Mouse (Mus musculus): ENCODE data around the gene Adam19.
"Not testable (repeated sequence)": the region's sequence is repeated elsewhere in the genome, so short reads cannot be mapped to it uniquely, and the experiment has no call there.

Adam19 gene

DNA sequence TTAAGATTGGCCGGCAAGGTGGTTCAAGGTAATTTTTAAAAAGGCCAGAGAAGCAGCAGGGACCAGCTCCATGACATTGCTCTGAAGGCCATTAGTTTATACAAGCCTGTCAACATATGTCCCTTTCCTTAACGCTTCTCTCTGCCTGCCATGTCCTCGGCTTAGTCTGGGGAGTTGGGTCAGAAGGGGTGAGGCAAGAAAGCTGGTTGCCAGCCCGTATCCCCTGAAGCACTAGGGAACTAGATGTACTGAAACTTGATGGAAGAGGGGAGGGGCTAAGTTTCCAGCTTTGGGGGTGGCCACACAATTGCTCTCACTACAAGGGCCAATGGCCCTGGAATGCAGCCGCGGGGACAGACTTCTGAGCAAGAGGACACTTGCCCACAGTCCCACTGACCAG, 87.5 kb downstream of the Adam19 start:
- no peak for DNase-seq

DNA sequence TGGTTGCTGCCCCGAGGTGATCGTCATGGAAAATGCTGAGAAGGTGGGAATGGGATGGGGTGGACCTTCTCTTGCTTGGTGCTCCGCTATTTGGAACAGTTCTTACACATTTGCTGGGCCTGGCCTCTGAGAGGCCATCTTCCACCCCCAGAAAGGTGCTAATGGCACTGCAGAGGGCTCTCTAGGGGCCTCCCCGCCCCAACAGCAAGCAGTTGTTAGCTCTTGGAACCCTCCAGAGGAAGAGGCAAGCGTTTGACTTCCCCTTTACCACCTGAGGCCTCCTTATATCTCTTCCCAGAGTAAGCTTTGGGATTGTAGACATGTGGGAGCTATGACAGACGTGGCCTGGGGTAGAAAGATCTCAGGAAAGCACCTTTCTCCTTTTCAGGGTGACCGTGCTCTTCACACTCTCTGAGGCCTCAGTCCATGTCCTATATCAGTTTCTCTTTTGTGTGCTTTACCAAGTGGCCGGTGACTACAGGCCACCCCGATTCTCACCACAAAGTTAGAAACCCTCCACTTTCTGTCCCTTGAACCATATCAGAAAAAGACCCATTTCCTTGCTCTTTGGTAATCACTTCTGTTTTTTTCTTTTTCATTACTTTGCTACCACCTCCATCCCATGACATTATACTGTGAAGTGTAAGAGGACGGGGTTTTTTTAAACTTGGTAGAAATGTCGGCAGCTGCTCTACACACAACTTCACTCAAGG, 89.5 kb downstream of the Adam19 start:
- no peak for DNase-seq

DNA sequence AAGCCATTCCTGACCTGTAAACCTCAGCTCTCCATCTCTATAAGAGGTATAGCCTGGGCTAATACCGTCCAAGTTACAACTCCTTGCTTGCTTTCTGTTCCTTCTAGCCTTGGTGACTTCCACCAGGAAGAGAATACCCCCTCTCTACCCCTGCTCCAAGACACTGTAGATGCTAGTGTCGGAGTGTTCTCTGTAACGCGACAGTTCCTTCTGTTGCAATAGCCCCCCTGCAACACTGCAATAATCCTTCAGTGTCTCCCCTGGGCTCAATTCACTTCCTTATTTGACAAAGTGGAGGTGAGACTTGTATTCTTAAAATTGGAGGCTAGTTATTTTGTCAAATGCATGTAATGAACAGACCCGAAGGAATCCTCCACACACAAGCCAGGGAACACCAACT, 90.8 kb downstream of the Adam19 start:
- DNase-seq: no peak

DNA sequence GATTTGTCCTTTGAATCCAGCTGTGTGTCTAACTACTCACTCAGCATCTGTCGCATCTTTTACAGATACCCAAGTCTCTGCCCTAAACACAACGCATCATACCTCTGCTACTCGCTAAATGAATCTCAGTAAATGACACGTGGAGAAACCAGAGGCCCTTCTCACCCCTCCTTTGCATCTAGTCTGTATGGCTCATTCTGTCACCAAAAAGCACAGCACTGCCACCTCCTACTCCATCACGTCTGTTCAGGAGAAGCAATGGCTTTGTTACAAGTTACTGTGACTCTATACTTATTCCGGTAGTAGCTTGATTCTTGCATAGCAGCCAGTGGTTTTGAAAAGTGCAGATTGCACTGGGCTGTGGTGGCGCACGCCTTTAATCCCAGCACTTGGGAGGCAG, 101.2 kb downstream of the Adam19 start:
- no peak for DNase-seq

DNA sequence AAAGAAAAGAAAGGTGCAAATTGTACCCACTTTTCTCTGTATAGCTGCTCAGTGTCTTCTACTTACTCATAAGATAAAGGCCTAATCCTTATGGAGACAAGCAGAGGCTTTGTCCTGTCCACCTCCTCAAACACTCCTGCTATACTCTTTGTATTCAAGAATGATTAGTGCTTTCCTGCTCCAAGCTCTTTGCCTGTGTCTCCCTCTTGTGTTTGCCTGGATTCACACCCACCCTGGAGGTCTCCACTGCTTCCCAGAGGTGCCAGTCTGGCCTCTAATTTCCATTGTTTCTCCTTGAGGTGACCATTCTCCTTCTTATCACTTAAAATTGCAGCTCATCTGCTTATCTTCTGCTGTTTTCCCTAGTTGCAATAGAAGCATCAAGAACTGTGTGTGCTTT, 101.7 kb downstream of the Adam19 start:
- DNase-seq: no peak

DNA sequence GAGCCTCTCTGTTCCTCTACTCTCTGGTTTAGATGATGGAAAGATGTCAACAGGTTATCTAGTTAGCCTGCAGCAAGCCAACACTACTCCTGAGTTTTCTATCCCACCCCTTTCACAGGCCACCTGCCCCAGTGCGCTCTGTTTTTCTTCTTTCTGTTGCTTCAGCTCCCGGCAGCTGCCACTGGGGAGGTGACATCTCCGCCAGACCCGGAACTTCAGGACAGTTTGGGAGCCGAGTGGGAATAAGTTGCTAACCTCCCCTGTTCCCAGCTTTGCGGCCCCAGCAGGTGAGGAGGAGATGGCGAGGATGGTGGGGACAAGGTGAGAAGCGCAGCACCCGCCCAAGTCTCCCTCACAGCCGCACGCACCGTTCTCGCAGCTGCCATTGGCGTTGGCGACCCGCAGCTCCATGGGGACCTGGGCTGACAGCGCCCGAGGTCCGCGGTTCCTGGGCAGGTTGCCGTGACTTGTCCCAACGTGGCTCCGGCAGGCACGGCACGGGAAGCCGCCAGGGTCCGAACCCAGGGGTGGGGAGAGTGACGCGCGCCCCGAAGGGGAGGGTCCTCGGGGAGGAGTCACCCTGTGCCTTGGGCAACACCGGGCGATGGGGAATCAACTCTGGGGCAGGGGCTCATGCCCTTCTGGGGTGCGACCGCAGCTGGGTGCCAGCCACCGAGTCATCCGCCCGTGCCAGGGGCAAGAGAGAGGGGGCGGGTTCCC, 110.2 kb downstream of the Adam19 start, which contains the start of gene Nipal4:
Gene Nipal4 (minus strand): TSS at position 643 of the 720 bp plus-strand sequence.
- DNase-seq: peak; percentile 6

DNA sequence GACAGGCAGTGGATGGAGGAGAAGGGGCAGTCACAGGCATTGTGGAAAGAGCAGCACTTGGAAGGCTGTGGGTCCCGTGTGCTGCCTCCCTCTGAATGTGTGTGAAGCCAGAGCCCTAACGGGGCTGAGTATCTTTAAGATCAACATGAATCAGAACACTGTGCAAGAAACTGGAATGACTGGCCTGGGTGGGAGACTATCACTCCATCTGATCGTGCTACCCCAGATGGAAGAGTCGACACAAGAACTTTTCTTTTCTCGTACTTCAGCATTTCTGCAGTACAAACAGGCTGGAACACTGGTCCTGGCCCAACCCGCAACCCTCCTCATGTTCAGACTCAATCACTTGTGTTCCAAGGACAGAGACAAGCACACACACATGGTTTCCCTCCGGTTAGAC, 112.7 kb downstream of the Adam19 start:
- no peak for DNase-seq

DNA sequence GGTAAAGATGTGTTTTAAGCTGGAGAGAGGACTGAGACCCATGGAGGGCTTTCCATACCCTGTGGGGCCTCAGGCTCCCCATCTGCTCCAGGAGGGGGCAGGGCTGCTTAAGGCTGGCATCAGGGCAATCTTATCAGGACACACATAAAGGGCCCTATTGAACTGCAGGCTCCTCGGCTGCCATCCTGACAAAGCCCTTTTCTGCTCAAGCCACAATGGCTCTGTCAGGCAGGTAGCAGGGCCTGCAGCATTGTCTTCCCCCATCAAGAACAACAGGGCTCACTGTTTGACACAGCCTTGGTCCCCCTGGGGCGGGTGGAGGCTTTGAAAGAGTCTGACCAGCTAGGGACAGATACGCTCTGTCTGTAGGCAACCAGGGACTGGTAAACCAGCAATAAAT, 114.1 kb downstream of the Adam19 start:
- DNase-seq: no peak

DNA sequence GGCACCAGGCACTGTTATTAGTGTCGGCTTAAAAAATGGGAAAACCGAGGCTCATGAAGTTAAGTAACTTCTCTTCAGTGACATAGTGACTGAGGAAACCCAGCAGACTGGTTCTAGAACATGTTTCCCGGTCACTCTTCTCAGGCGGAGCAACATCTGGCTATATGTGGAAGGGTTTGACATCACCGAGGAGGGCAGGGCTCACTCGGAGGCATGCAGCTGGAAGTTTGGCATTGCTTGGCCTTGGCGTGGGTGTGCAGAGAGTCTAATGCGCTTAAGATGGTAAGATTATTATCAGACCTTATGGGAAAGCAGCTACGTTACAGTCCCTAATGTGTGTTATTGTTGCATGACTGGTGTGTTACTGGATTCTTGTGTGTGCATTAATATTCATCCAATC, 116.3 kb downstream of the Adam19 start:
- no peak for DNase-seq

DNA sequence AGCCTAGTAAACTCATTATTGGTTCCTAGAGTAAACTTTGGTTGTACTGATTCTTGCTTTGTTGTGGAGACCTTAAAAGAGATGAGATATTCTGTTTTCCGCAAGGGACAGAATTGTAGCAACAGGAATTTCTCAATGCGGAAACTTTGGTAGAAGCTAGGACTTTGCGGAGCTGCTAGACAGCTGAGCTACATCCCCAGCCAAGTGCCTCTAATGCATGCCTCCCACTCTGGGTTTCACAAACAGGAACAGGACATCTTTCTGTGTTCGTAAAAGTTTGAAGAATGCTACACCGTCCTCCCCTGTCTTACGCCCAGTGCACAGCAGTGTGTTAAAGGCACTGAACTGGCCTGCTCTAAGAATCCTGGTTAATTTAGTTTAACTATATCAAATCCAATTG, 120.4 kb downstream of the Adam19 start:
- DNase-seq: no peak

DNA sequence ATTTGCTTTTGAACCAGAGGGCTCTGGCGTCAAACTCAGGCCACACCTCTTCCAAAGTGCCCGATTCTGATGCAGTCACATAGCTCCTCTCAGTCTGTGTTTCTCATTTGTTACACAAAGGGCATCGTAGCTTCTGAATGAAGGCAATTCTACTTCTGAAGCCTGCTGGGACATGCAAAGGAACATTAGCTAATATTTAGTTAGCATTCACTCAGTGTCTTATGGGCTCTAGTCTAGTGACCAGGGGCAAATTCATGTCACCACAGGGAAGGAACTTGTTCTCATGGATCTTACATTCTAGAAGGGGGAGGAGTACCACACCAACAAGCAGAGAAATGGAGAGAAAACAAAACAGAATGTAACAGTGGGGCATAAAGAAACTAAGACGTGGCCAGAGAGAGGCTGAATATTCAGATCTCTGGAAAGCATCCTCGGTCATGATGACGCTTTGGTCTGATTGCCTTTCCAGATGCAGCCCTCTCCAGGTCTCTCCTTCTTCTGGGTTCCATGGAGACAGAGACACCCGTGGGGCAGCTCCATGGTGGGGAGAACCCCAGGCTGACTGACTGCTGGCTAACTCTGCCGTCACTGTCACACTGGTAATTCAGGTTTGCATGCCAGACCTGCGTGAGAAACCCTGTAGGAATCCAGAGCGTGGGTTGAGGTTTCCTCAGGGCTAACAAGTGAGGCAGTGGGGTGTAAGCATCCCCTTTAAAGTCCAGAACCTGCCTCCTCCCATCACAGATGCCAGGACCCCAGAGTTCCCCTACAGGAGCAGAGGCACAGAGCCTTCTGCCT, 121.7 kb downstream of the Adam19 start:
- DNase-seq: no peak

DNA sequence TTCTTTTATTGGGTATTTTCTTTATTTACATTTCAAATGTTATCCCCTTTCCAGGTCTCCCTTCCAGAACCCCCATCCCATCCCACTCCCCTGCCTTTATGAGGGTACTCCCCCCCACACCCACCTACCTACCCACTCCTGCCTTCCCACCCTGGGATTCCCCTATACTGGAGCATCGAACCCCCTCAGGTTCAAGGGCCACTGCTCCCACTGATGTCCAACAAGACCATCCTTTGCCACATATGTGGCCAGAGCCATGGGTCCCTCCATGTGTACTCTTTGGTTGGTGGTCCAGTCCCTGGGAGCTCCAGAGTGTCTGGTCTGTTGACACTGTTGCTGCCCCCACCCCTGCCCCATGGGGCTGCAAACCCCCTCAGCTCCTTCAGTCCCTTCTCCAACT, 126.2 kb downstream of the Adam19 start:
- not testable (repeated sequence) for DNase-seq

DNA sequence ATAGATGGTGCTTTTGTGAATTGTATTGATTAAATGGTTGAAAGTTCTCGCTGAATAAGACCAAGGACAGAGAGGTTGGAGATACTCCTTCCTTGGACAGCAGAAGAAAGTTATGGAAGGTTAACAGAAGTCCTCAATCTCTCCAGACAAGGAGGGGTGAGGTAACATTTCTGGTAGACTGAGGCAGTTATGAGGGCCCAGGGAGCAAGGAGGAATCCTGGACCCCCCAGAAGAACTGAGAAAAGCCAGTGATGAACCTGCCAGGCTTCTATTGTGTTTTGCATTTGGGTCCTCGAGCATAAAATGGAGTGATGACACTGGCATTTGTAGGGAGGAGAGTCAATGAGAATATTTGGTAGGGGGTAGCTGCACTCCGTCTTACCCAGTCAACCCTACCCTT, 129.2 kb downstream of the Adam19 start:
- DNase-seq: no peak

DNA sequence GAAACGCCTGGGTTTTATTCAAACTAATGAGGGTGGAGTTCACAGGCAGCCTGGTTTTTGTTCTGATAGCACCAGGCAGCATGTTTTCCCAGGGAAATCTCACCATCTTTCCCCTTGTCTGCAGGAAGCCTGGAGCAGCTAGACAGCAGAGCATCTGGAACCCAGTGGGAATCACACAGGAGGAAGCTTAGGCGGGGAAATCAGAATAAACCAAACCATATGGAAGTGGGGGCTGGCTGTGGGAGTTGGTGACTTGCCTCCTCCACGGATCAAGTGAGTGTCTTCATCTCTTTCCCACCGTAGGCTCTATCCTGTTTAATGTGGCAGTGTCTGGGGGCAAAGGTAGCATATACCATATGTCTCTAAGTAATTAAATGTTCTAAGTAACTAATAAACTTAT, 129.7 kb downstream of the Adam19 start:
- no peak for DNase-seq

DNA sequence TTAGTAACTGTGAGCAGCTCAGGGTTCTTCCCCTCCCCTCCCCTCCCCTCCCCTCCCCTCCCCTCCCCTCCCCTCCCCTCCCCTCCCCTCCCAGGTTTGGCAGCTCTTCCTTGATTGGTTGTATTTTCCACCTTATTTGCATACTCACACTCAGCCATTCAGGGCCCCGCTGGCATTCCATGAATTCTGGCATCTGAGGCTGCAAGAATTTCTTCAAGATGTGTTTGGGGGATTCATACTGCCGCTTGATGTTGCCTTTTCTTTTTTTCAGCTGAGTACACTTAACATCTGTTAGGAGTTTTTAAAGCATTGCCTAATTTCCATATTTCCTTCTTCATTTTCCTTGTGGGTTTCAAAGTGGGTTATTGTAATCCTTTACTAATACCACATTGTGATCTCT, 132.5 kb downstream of the Adam19 start:
- DNase-seq: no peak

DNA sequence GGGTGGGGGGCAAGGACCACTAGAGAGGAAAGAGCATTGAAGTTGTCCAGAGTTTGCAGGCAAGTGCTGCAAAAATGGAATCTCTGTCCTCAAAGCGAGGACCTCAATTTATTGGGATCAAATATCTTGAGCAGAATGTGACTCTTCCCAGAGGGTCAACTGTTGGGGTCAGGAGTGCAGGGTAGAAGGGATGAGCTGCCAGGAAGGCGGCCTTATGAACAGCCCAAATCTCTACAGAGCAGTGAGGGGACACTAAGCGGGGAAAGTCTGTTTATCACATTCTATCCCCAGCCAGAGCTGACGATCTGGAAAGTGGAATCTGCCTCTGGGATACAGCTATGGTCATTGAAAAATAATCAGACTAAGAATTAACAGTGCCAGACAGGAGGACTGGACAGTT, 138.4 kb downstream of the Adam19 start:
- DNase-seq: no peak
